Mouse (Mus musculus): ENCODE measurements at regions not wholly inside any gene's neighbourhood (a gene's known extent, or its start where the extent isn't known, plus 50 kb on each side); places are given as distances from the start of the nearest gene placed in this dataset.
A peak's percentile ranks its signal among the peaks of the same experiment; 100 is the strongest.

- no peaks in the 10 kb centered on the region for H3K27me3 ChIP-seq (ENCODE audit: control insufficient read depth, insufficient read depth, insufficient read length)
Measured at GRCm38 (mm10) chr6:84269478-84269877, 261.1 kb downstream of the Dysf start.

GRCm38 (mm10) chr6:84269023-84269422, 260.6 kb downstream of the Dysf start:
- TF ChIP-seq MAX (IDR thresholded peaks at IDR 0.05): no peak
- TF ChIP-seq MYOD1 (IDR thresholded peaks at IDR 0.05; ENCODE audit: control insufficient read depth, insufficient read length, low read depth): no peak
- no peak for TF ChIP-seq CEBPB (IDR thresholded peaks at IDR 0.05; ENCODE audit: low read depth)
- TF ChIP-seq USF1 (IDR thresholded peaks at IDR 0.05; ENCODE audit: low read depth): no peak
- no peak for TF ChIP-seq MYOG (IDR thresholded peaks at IDR 0.05; ENCODE audit: control insufficient read depth, extremely low read depth, insufficient read length)
- no peak for TF ChIP-seq CTCF (IDR thresholded peaks at IDR 0.05; ENCODE audit: control insufficient read depth, insufficient read depth, insufficient read length)
- TF ChIP-seq FOSL1 (IDR thresholded peaks at IDR 0.05; ENCODE audit: insufficient read depth, low read length, poor library complexity, severe bottlenecking): no peak

More at GRCm38 (mm10) chr6:84269478-84269877, 261.1 kb downstream of the Dysf start:
- Histone ChIP-seq H3K79me2 (ENCODE audit: control insufficient read depth, insufficient read depth) (no peaks in the 10 kb centered on the region), H3K36me3 (ENCODE audit: control insufficient read depth, insufficient read depth) (no peaks in the 10 kb centered on the region), H3K79me3 (ENCODE audit: low read depth) (no peaks in the 10 kb centered on the region), H3ac (ENCODE audit: control insufficient read depth, insufficient read length, low read depth) (no peak overlapping the region), H3K4me3 (ENCODE audit: insufficient read depth, poor library complexity, severe bottlenecking) (no peak overlapping the region)
- TF ChIP-seq CEBPB (IDR thresholded peaks at IDR 0.05; ENCODE audit: low read depth): no peak
- TF ChIP-seq MYOD1 (IDR thresholded peaks at IDR 0.05; ENCODE audit: control insufficient read depth, insufficient read length, low read depth): no peak
- TF ChIP-seq FOSL1 (IDR thresholded peaks at IDR 0.05; ENCODE audit: insufficient read depth, low read length, poor library complexity, severe bottlenecking): no peak
- TF ChIP-seq CTCF (IDR thresholded peaks at IDR 0.05; ENCODE audit: control insufficient read depth, insufficient read depth, insufficient read length): no peak
- no peak for TF ChIP-seq USF1 (IDR thresholded peaks at IDR 0.05; ENCODE audit: low read depth)
- no peak for TF ChIP-seq MAX (IDR thresholded peaks at IDR 0.05)
- no peak for TF ChIP-seq MYOG (IDR thresholded peaks at IDR 0.05; ENCODE audit: control insufficient read depth, extremely low read depth, insufficient read length)

GRCm38 (mm10) chr6:84268111-84268510, 259.7 kb downstream of the Dysf start:
- H3K4me3 ChIP-seq (ENCODE audit: insufficient read depth, poor library complexity, severe bottlenecking): no peak overlapping the region
- no peaks in the 10 kb centered on the region for H3K79me2 ChIP-seq (ENCODE audit: control insufficient read depth, insufficient read depth)
- H3K27me3 ChIP-seq (ENCODE audit: control insufficient read depth, insufficient read depth, insufficient read length): no peaks in the 10 kb centered on the region
- no peaks in the 10 kb centered on the region for H3K79me3 ChIP-seq (ENCODE audit: low read depth)
- H3ac ChIP-seq (ENCODE audit: control insufficient read depth, insufficient read length, low read depth): no peak overlapping the region
- TF ChIP-seq CEBPB (IDR thresholded peaks at IDR 0.05; ENCODE audit: low read depth): no peak
- TF ChIP-seq USF1 (IDR thresholded peaks at IDR 0.05; ENCODE audit: low read depth): no peak
- no peak for TF ChIP-seq CTCF (IDR thresholded peaks at IDR 0.05; ENCODE audit: control insufficient read depth, insufficient read depth, insufficient read length)
- no peak for TF ChIP-seq MYOD1 (IDR thresholded peaks at IDR 0.05; ENCODE audit: control insufficient read depth, insufficient read length, low read depth)
- TF ChIP-seq MAX (IDR thresholded peaks at IDR 0.05): no peak
- no peak for TF ChIP-seq MYOG (IDR thresholded peaks at IDR 0.05; ENCODE audit: control insufficient read depth, extremely low read depth, insufficient read length)
- no peak for TF ChIP-seq FOSL1 (IDR thresholded peaks at IDR 0.05; ENCODE audit: insufficient read depth, low read length, poor library complexity, severe bottlenecking)
- no peaks in the 10 kb centered on the region for H3K36me3 ChIP-seq (ENCODE audit: control insufficient read depth, insufficient read depth)

More at GRCm38 (mm10) chr6:84269023-84269422, 260.6 kb downstream of the Dysf start:
- no peaks in the 10 kb centered on the region for H3K79me2 ChIP-seq (ENCODE audit: control insufficient read depth, insufficient read depth)
- H3ac ChIP-seq (ENCODE audit: control insufficient read depth, insufficient read length, low read depth): no peak overlapping the region
- no peaks in the 10 kb centered on the region for H3K27me3 ChIP-seq (ENCODE audit: control insufficient read depth, insufficient read depth, insufficient read length)
- no peak overlapping the region for H3K4me3 ChIP-seq (ENCODE audit: insufficient read depth, poor library complexity, severe bottlenecking)
- no peaks in the 10 kb centered on the region for H3K79me3 ChIP-seq (ENCODE audit: low read depth)
- H3K36me3 ChIP-seq (ENCODE audit: control insufficient read depth, insufficient read depth): no peaks in the 10 kb centered on the region

GRCm38 (mm10) chr6:84267526-84267925, 259.1 kb downstream of the Dysf start:
- no peaks in the 10 kb centered on the region for H3K36me3 ChIP-seq (ENCODE audit: control insufficient read depth, insufficient read depth)
- no peak overlapping the region for H3ac ChIP-seq (ENCODE audit: control insufficient read depth, insufficient read length, low read depth)
- no peaks in the 10 kb centered on the region for H3K79me2 ChIP-seq (ENCODE audit: control insufficient read depth, insufficient read depth)
- H3K4me3 ChIP-seq (ENCODE audit: insufficient read depth, poor library complexity, severe bottlenecking): no peak overlapping the region
- TF ChIP-seq CTCF (IDR thresholded peaks at IDR 0.05; ENCODE audit: control insufficient read depth, insufficient read depth, insufficient read length) (no peak), USF1 (IDR thresholded peaks at IDR 0.05; ENCODE audit: low read depth) (no peak), FOSL1 (IDR thresholded peaks at IDR 0.05; ENCODE audit: insufficient read depth, low read length, poor library complexity, severe bottlenecking) (no peak), MYOD1 (IDR thresholded peaks at IDR 0.05; ENCODE audit: control insufficient read depth, insufficient read length, low read depth) (no peak), CEBPB (IDR thresholded peaks at IDR 0.05; ENCODE audit: low read depth) (no peak), MAX (IDR thresholded peaks at IDR 0.05) (no peak), MYOG (IDR thresholded peaks at IDR 0.05; ENCODE audit: control insufficient read depth, extremely low read depth, insufficient read length) (no peak)
- H3K79me3 ChIP-seq (ENCODE audit: low read depth): no peaks in the 10 kb centered on the region
- no peaks in the 10 kb centered on the region for H3K27me3 ChIP-seq (ENCODE audit: control insufficient read depth, insufficient read depth, insufficient read length)

- no peaks in the 10 kb centered on the region for H3K79me2 ChIP-seq (ENCODE audit: control insufficient read depth, insufficient read depth)
- no peak overlapping the region for H3K4me3 ChIP-seq (ENCODE audit: insufficient read depth, poor library complexity, severe bottlenecking)
- TF ChIP-seq FOSL1 (IDR thresholded peaks at IDR 0.05; ENCODE audit: insufficient read depth, low read length, poor library complexity, severe bottlenecking) (peak; percentile 81), CTCF (IDR thresholded peaks at IDR 0.05; ENCODE audit: control insufficient read depth, insufficient read depth, insufficient read length) (no peak), CEBPB (IDR thresholded peaks at IDR 0.05; ENCODE audit: low read depth) (no peak), MAX (IDR thresholded peaks at IDR 0.05) (no peak), USF1 (IDR thresholded peaks at IDR 0.05; ENCODE audit: low read depth) (no peak), MYOD1 (IDR thresholded peaks at IDR 0.05; ENCODE audit: control insufficient read depth, insufficient read length, low read depth) (no peak), MYOG (IDR thresholded peaks at IDR 0.05; ENCODE audit: control insufficient read depth, extremely low read depth, insufficient read length) (no peak)
- no peaks in the 10 kb centered on the region for H3K79me3 ChIP-seq (ENCODE audit: low read depth)
- no peaks in the 10 kb centered on the region for H3K36me3 ChIP-seq (ENCODE audit: control insufficient read depth, insufficient read depth)
- peak overlapping the region; percentile 9 for H3ac ChIP-seq (ENCODE audit: control insufficient read depth, insufficient read length, low read depth)
- no peaks in the 10 kb centered on the region for H3K27me3 ChIP-seq (ENCODE audit: control insufficient read depth, insufficient read depth, insufficient read length)
Measured at GRCm38 (mm10) chr6:84266736-84267135, 258.3 kb downstream of the Dysf start.

GRCm38 (mm10) chr6:84264681-84265080, 256.3 kb downstream of the Dysf start:
- no peak overlapping the region for H3K4me3 ChIP-seq (ENCODE audit: insufficient read depth, poor library complexity, severe bottlenecking)
- H3K79me2 ChIP-seq (ENCODE audit: control insufficient read depth, insufficient read depth): no peaks in the 10 kb centered on the region
- TF ChIP-seq USF1 (IDR thresholded peaks at IDR 0.05; ENCODE audit: low read depth): no peak
- TF ChIP-seq MYOD1 (IDR thresholded peaks at IDR 0.05; ENCODE audit: control insufficient read depth, insufficient read length, low read depth): no peak
- no peak for TF ChIP-seq CEBPB (IDR thresholded peaks at IDR 0.05; ENCODE audit: low read depth)
- no peak for TF ChIP-seq MYOG (IDR thresholded peaks at IDR 0.05; ENCODE audit: control insufficient read depth, extremely low read depth, insufficient read length)
- TF ChIP-seq FOSL1 (IDR thresholded peaks at IDR 0.05; ENCODE audit: insufficient read depth, low read length, poor library complexity, severe bottlenecking): no peak
- TF ChIP-seq CTCF (IDR thresholded peaks at IDR 0.05; ENCODE audit: control insufficient read depth, insufficient read depth, insufficient read length): no peak
- TF ChIP-seq MAX (IDR thresholded peaks at IDR 0.05): no peak
- H3ac ChIP-seq (ENCODE audit: control insufficient read depth, insufficient read length, low read depth): no peak overlapping the region
- no peaks in the 10 kb centered on the region for H3K27me3 ChIP-seq (ENCODE audit: control insufficient read depth, insufficient read depth, insufficient read length)
- no peaks in the 10 kb centered on the region for H3K36me3 ChIP-seq (ENCODE audit: control insufficient read depth, insufficient read depth)
- H3K79me3 ChIP-seq (ENCODE audit: low read depth): no peaks in the 10 kb centered on the region

All from C2C12 (cell line).